Mouse (Mus musculus): ENCODE data around the gene Tmtc2.

Gene Tmtc2

GRCm38 (mm10) chr10:105501736-105502135, 72.5 kb downstream of the Tmtc2 start:
- in situ Hi-C loops (cut with MboI; ENCODE audit: unreplicated experiment in 2 of 2): no loop called here

GRCm38 (mm10) chr10:105500482-105500881, 73.8 kb downstream of the Tmtc2 start:
- in situ Hi-C loops (cut with MboI; ENCODE audit: unreplicated experiment in 2 of 2): no loop called here

GRCm38 (mm10) chr10:105495248-105495647, 79.0 kb downstream of the Tmtc2 start:
- in situ Hi-C loops (cut with MboI; ENCODE audit: unreplicated experiment in 2 of 2): no loop called here

- in situ Hi-C loops (cut with MboI; ENCODE audit: unreplicated experiment in 2 of 2): no loop called here
Measured at GRCm38 (mm10) chr10:105492485-105492884, 81.8 kb downstream of the Tmtc2 start.

- in situ Hi-C loops (cut with MboI; ENCODE audit: unreplicated experiment in 2 of 2): no loop called here
Measured at GRCm38 (mm10) chr10:105490748-105491147, 83.5 kb downstream of the Tmtc2 start.

- in situ Hi-C loops (cut with MboI; ENCODE audit: unreplicated experiment in 2 of 2): no loop called here
Measured at GRCm38 (mm10) chr10:105489970-105490735, 84.1 kb downstream of the Tmtc2 start.

GRCm38 (mm10) chr10:105486977-105487376, 87.3 kb downstream of the Tmtc2 start:
- in situ Hi-C loops (cut with MboI; ENCODE audit: unreplicated experiment in 2 of 2): no loop called here

GRCm38 (mm10) chr10:105484355-105485094, 89.7 kb downstream of the Tmtc2 start:
- in situ Hi-C loops (cut with MboI; ENCODE audit: unreplicated experiment in 2 of 2): no loop called here

GRCm38 (mm10) chr10:105479771-105480170, 94.5 kb downstream of the Tmtc2 start:
- in situ Hi-C loops (cut with MboI; ENCODE audit: unreplicated experiment in 2 of 2): no loop called here

GRCm38 (mm10) chr10:105477623-105478238, 96.5 kb downstream of the Tmtc2 start:
- in situ Hi-C loops (cut with MboI; ENCODE audit: unreplicated experiment in 2 of 2): no loop called here

- in situ Hi-C loops (cut with MboI; ENCODE audit: unreplicated experiment in 2 of 2): no loop called here
Measured at GRCm38 (mm10) chr10:105474162-105474830, 100.0 kb downstream of the Tmtc2 start.

GRCm38 (mm10) chr10:105464378-105464777, 109.9 kb downstream of the Tmtc2 start:
- in situ Hi-C loops (cut with MboI; ENCODE audit: unreplicated experiment in 2 of 2): no loop called here

GRCm38 (mm10) chr10:105453441-105453840, 120.8 kb downstream of the Tmtc2 start:
- in situ Hi-C loops (cut with MboI; ENCODE audit: unreplicated experiment in 2 of 2): no loop called here

GRCm38 (mm10) chr10:105447191-105447590, 127.1 kb downstream of the Tmtc2 start:
- in situ Hi-C loops (cut with MboI; ENCODE audit: unreplicated experiment in 2 of 2): no loop called here

GRCm38 (mm10) chr10:105444309-105444708, 129.9 kb downstream of the Tmtc2 start:
- in situ Hi-C loops (cut with MboI; ENCODE audit: unreplicated experiment in 2 of 2): no loop called here

GRCm38 (mm10) chr10:105434879-105435278, 139.4 kb downstream of the Tmtc2 start:
- in situ Hi-C loops (cut with MboI; ENCODE audit: unreplicated experiment in 2 of 2): no loop called here

GRCm38 (mm10) chr10:105430885-105431284, 143.4 kb downstream of the Tmtc2 start:
- in situ Hi-C loops (cut with MboI; ENCODE audit: unreplicated experiment in 2 of 2): no loop called here

- in situ Hi-C loops (cut with MboI; ENCODE audit: unreplicated experiment in 2 of 2): no loop called here
Measured at GRCm38 (mm10) chr10:105430232-105430631, 144.0 kb downstream of the Tmtc2 start.

- in situ Hi-C loops (cut with MboI; ENCODE audit: unreplicated experiment in 2 of 2): no loop called here
Measured at GRCm38 (mm10) chr10:105428080-105428479, 146.2 kb downstream of the Tmtc2 start.

GRCm38 (mm10) chr10:105427625-105428024, 146.6 kb downstream of the Tmtc2 start:
- in situ Hi-C loops (cut with MboI; ENCODE audit: unreplicated experiment in 2 of 2): no loop called here

GRCm38 (mm10) chr10:105425052-105425451, 149.2 kb downstream of the Tmtc2 start:
- in situ Hi-C loops (cut with MboI; ENCODE audit: unreplicated experiment in 2 of 2): no loop called here
